Mouse (Mus musculus) granulocyte monocyte progenitor cell, adult 5-6 weeks (primary cell): ENCODE measurements around the gene Olfr1491. TPM values are rescaled to one million over a fixed set of nuclear protein-coding genes. Genes with fewer than 3 reads are reported as not detected.

ENCODE experiments used
- ATAC-seq: replicated peaks from 2 replicates; pipeline ENCODE4 v1.8.0; 2016; ENCODE audit warnings: mild to moderate bottlenecking, moderate TSS enrichment, inconsistent platforms; ENCODE audit not compliant: poor library complexity, severe bottlenecking
- total RNA-seq, 2 experiments: library from RNA; stranded (forward) in 1 of 2; stranded (reverse) in 1 of 2; fragments of 200-712, 200-1000 nt in 1 of 2; fragments of >200 nt in 1 of 2; fragmentation: Nextera tagmentation in 1 of 2; gene quantifications; 2 replicates each; pipeline ENCODE4 v1.2.3; 2014 to 2017

The Olfr1491 gene
- not detected in 2 replicates for total RNA-seq (2014; fragmentation: Nextera tagmentation)
- total RNA-seq (2017) = not detected in 2 replicates

DNA sequence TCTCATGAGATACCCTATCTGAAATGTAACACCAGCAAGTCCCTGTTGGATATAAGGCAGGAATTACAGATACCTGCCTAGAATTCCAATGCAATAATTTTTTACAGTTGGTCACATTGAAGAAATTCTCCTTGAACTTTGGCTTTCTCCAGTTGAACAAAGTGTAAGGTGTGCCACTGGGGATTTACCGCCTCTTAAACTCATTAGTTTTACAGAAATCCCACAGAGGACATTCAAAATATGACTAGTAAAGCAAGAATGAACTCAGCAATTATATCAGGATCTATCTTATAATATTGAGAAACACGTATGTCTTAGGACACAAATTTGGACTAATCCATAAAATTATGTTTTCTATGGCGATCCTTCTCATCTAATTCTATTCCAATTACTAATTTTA lies at the start of gene Olfr1491:
Gene Olfr1491, plus strand, starts transcription at position 301 of the 400 bp plus-strand sequence.
- no peak for ATAC-seq

- no peak for ATAC-seq
These were observed 46.3 kb upstream of the Olfr1491 start, which contains the start of gene Olfr1490 for GRCm38 (mm10) chr19:13650791-13651190. Gene Olfr1490 (plus strand): TSS chr19:13651091.

GRCm38 (mm10) chr19:13722978-13723377 lies 25.9 kb downstream of the Olfr1491 start, which contains the start of gene Olfr1493-ps1:
Gene Olfr1493-ps1 (plus strand): TSS chr19:13723278.
- ATAC-seq = no peak

- ATAC-seq = no peak
These were observed 42.4 kb downstream of the Olfr1491 start, which contains the start of gene Olfr1494 for GRCm38 (mm10) chr19:13739428-13739827. Gene Olfr1494 (plus strand): TSS chr19:13739728.

DNA sequence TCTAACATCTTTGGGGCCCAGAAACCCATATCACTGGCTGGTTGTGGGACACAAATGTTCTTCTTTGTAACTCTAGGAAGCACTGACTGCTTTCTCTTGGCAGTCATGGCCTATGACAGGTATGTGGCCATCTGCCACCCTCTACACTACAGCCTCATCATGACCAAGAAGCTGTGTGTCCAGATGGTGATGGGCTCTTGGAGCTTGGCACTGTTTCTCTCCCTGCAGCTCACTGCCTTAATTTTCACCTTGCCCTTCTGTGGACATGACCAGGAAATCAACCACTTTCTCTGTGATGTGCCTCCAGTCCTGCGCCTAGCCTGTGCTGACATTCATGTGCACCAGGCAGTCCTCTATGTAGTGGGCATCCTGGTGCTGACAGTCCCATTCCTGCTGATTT lies 52.3 kb downstream of the Olfr1491 start:
- no peak for ATAC-seq

Other genes with a start within 250 kb of the Olfr1491 start
- gene Olfr1472, start 241.2 kb upstream of the Olfr1491 start, total RNA-seq (2014; fragmentation: Nextera tagmentation) = not detected in 2 replicates
- gene Olfr1472, start 241.2 kb upstream of the Olfr1491 start, total RNA-seq (2017) = not detected in 2 replicates
- not detected in 2 replicates for gene Olfr1474, start 227.7 kb upstream of the Olfr1491 start, total RNA-seq (2014; fragmentation: Nextera tagmentation)
- not detected in 2 replicates for gene Olfr1474, start 227.7 kb upstream of the Olfr1491 start, total RNA-seq (2017)
- gene Olfr1475, start 217.1 kb upstream of the Olfr1491 start, total RNA-seq (2014; fragmentation: Nextera tagmentation) = not detected in 2 replicates
- gene Olfr1475, start 217.1 kb upstream of the Olfr1491 start, total RNA-seq (2017) = not detected in 2 replicates
- gene Olfr1477, start 196.7 kb upstream of the Olfr1491 start, total RNA-seq (2014; fragmentation: Nextera tagmentation) = not detected in 2 replicates
- gene Olfr1477, start 196.7 kb upstream of the Olfr1491 start, total RNA-seq (2017) = not detected in 2 replicates
- not detected in 2 replicates for gene Olfr1480, start 169.4 kb upstream of the Olfr1491 start, total RNA-seq (2014; fragmentation: Nextera tagmentation)
- not detected in 2 replicates for gene Olfr1480, start 169.4 kb upstream of the Olfr1491 start, total RNA-seq (2017)
- not detected in 2 replicates for gene Olfr1484, start 113.8 kb upstream of the Olfr1491 start, total RNA-seq (2014; fragmentation: Nextera tagmentation)
- gene Olfr1484, start 113.8 kb upstream of the Olfr1491 start, total RNA-seq (2017) = not detected in 2 replicates
- not detected in 2 replicates for gene Olfr1487, start 79.9 kb upstream of the Olfr1491 start, total RNA-seq (2014; fragmentation: Nextera tagmentation)
- gene Olfr1487, start 79.9 kb upstream of the Olfr1491 start, total RNA-seq (2017) = not detected in 2 replicates
- not detected in 2 replicates for gene Olfr1489, start 65.6 kb upstream of the Olfr1491 start, total RNA-seq (2014; fragmentation: Nextera tagmentation)
- gene Olfr1489, start 65.6 kb upstream of the Olfr1491 start, total RNA-seq (2017) = not detected in 2 replicates
- not detected in 2 replicates for gene Olfr1490, start 46.2 kb upstream of the Olfr1491 start, total RNA-seq (2014; fragmentation: Nextera tagmentation)
- not detected in 2 replicates for gene Olfr1490, start 46.2 kb upstream of the Olfr1491 start, total RNA-seq (2017)
- not detected in 2 replicates for gene Olfr1493-ps1, start 26.0 kb downstream of the Olfr1491 start, total RNA-seq (2014; fragmentation: Nextera tagmentation)
- gene Olfr1493-ps1, start 26.0 kb downstream of the Olfr1491 start, total RNA-seq (2017) = not detected in 2 replicates
- not detected in 2 replicates for gene Olfr1494, start 42.5 kb downstream of the Olfr1491 start, total RNA-seq (2014; fragmentation: Nextera tagmentation)
- gene Olfr1494, start 42.5 kb downstream of the Olfr1491 start, total RNA-seq (2017) = not detected in 2 replicates
- not detected in 2 replicates for gene Olfr1495, start 67.3 kb downstream of the Olfr1491 start, total RNA-seq (2014; fragmentation: Nextera tagmentation)
- not detected in 2 replicates for gene Olfr1495, start 67.3 kb downstream of the Olfr1491 start, total RNA-seq (2017)
- gene Olfr1496, start 80.6 kb downstream of the Olfr1491 start, total RNA-seq (2014; fragmentation: Nextera tagmentation) = not detected in 2 replicates
- gene Olfr1496, start 80.6 kb downstream of the Olfr1491 start, total RNA-seq (2017) = not detected in 2 replicates
- gene Olfr1497, start 100.9 kb downstream of the Olfr1491 start, total RNA-seq (2014; fragmentation: Nextera tagmentation) = not detected in 2 replicates
- not detected in 2 replicates for gene Olfr1497, start 100.9 kb downstream of the Olfr1491 start, total RNA-seq (2017)
- not detected in 2 replicates for gene Olfr1499, start 122.2 kb downstream of the Olfr1491 start, total RNA-seq (2014; fragmentation: Nextera tagmentation)
- not detected in 2 replicates for gene Olfr1499, start 122.2 kb downstream of the Olfr1491 start, total RNA-seq (2017)
- not detected in 2 replicates for gene Olfr1500, start 133.2 kb downstream of the Olfr1491 start, total RNA-seq (2014; fragmentation: Nextera tagmentation)
- not detected in 2 replicates for gene Olfr1500, start 133.2 kb downstream of the Olfr1491 start, total RNA-seq (2017)
- gene Olfr1501, start 153.4 kb downstream of the Olfr1491 start, total RNA-seq (2014; fragmentation: Nextera tagmentation) = not detected in 2 replicates
- not detected in 2 replicates for gene Olfr1501, start 153.4 kb downstream of the Olfr1491 start, total RNA-seq (2017)
- not detected in 2 replicates for gene Olfr1502, start 164.5 kb downstream of the Olfr1491 start, total RNA-seq (2014; fragmentation: Nextera tagmentation)
- gene Olfr1502, start 164.5 kb downstream of the Olfr1491 start, total RNA-seq (2017) = not detected in 2 replicates
- not detected in 2 replicates for gene Olfr1504, start 200.7 kb downstream of the Olfr1491 start, total RNA-seq (2014; fragmentation: Nextera tagmentation)
- not detected in 2 replicates for gene Olfr1504, start 200.7 kb downstream of the Olfr1491 start, total RNA-seq (2017)
- gene Olfr1505, start 216.3 kb downstream of the Olfr1491 start, total RNA-seq (2014; fragmentation: Nextera tagmentation) = not detected in 2 replicates
- not detected in 2 replicates for gene Olfr1505, start 216.3 kb downstream of the Olfr1491 start, total RNA-seq (2017)